Mouse (Mus musculus) heart, embryonic 13.5 days (tissue): ENCODE data around the gene Hhex. TPM values are rescaled to one million over a fixed set of nuclear protein-coding genes. Genes with fewer than 3 reads are reported as not detected.

Source experiments
- ATAC-seq: fragments of 200-750 bp; cut with Nextera tagmentation; 2 replicates; pipeline ENCODE4 v1.8.0; 2017; ENCODE audit warnings: moderate TSS enrichment; ENCODE audit not compliant: insufficient number of reproducible peaks, low FRiP score, low TSS enrichment; ENCODE audit errors: extremely low read depth
- H3K27ac ChIP-seq: fragments of 300-500 bp; sonication (generic); replicated peaks from 2 replicates; pipeline ENCODE4 v1.5.1; 2015; ENCODE audit warnings: moderate library complexity, mild to moderate bottlenecking, inconsistent platforms
- H3K27me3 ChIP-seq: fragments of 300-500 bp; sonication (generic); replicated peaks from 2 replicates; pipeline ENCODE4 v1.6.1; 2015; ENCODE audit warnings: mild to moderate bottlenecking, inconsistent platforms
- H3K36me3 ChIP-seq: fragments of 300-500 bp; sonication (generic); 2 replicates; pipeline ENCODE4 v1.6.1; 2015; ENCODE audit warnings: mild to moderate bottlenecking, inconsistent platforms
- H3K4me1 ChIP-seq: fragments of 300-500 bp; sonication (generic); 2 replicates; pipeline ENCODE4 v1.6.1; 2015; ENCODE audit warnings: inconsistent platforms
- H3K4me2 ChIP-seq: fragments of 300-500 bp; sonication (generic); 2 replicates; pipeline ENCODE4 v1.6.1; 2015; ENCODE audit warnings: inconsistent platforms, mild to moderate bottlenecking, moderate library complexity
- H3K4me3 ChIP-seq: fragments of 300-500 bp; sonication (generic); 2 replicates; pipeline ENCODE4 v1.5.1; 2015; ENCODE audit warnings: moderate library complexity, mild to moderate bottlenecking, inconsistent platforms
- H3K9ac ChIP-seq: fragments of 300-500 bp; sonication (generic); 2 replicates; pipeline ENCODE4 v1.6.1; 2015; ENCODE audit warnings: inconsistent platforms, mild to moderate bottlenecking, moderate library complexity
- H3K9me3 ChIP-seq: fragments of 300-500 bp; sonication (generic); 2 replicates; pipeline ENCODE4 v1.6.1; 2016; ENCODE audit warnings: inconsistent platforms
- WGBS: fragments of 180-500 bp; shearing (Covaris S2); methylation state at CpG from one replicate; pipeline ENCODE4 v1.1.7; 2015; ENCODE audit warnings: mixed read lengths; 5-methylcytosine and 5-hydroxymethylcytosine counted together
- polyA plus RNA-seq: library from polyadenylated mRNA; unstranded; fragments of >200 nt; fragmentation: Nextera tagmentation; extraction: Ambion mirVana; gene quantifications from 2 replicates; pipeline ENCODE4 v1.2.1, GENCODE M21; 2015

The Hhex gene
- polyA plus RNA-seq = 14.6 and 15.1 TPM in 2 replicates

- Histone ChIP-seq H3K9me3 (0 out of 2 replicates have a peak, but pooled peaks cover 3% of the 10 kb centered on the region), H3K27me3 (peaks cover 94% of the 10 kb centered on the region), H3K4me1 (peaks cover 34% of the 10 kb centered on the region), H3K36me3 (no peaks in the 10 kb centered on the region), H3K4me3 (peak within 1 kb of the TSS; percentile 73), H3K27ac (peak within 1 kb of the TSS; percentile 91), H3K4me2 (peak within 1 kb of the TSS; percentile 89), H3K9ac (peak within 1 kb of the TSS; percentile 88)
- ATAC-seq = peak; percentile 64
- under 1% methylated on average over 58 of the region's 79 CpGs for WGBS
Observed at GRCm38 (mm10) chr19:37434263-37434951, at the start of gene Hhex. Gene Hhex, plus strand, starts transcription at chr19:37434810.

GRCm38 (mm10) chr19:37386126-37386525 is 48.5 kb upstream of the Hhex start:
- no peaks in the 10 kb centered on the region for H3K27me3 ChIP-seq
- H3K9ac ChIP-seq = no peak overlapping the region
- no peaks in the 10 kb centered on the region for H3K9me3 ChIP-seq
- H3K4me1 ChIP-seq = no peaks in the 10 kb centered on the region
- peaks cover 63% of the 10 kb centered on the region for H3K36me3 ChIP-seq
- no peak overlapping the region for H3K4me2 ChIP-seq
- ATAC-seq = no peak
- WGBS = 66% methylated on average over 3 of the region's 3 CpGs
- H3K27ac ChIP-seq = no peak overlapping the region
- no peak overlapping the region for H3K4me3 ChIP-seq

GRCm38 (mm10) chr19:37391869-37392268 is 42.7 kb upstream of the Hhex start:
- H3K4me1 ChIP-seq = no peaks in the 10 kb centered on the region
- H3K27ac ChIP-seq = no peak overlapping the region
- no peak overlapping the region for H3K4me2 ChIP-seq
- no peak overlapping the region for H3K9ac ChIP-seq
- no peak for ATAC-seq
- H3K4me3 ChIP-seq = no peak overlapping the region
- no peaks in the 10 kb centered on the region for H3K27me3 ChIP-seq
- WGBS = 96% methylated on average over 3 of the region's 3 CpGs
- H3K9me3 ChIP-seq = no peaks in the 10 kb centered on the region
- H3K36me3 ChIP-seq = peaks cover 86% of the 10 kb centered on the region

GRCm38 (mm10) chr19:37396279-37396678 is 38.3 kb upstream of the Hhex start:
- H3K9ac ChIP-seq = no peak overlapping the region
- no peak overlapping the region for H3K27ac ChIP-seq
- 95% methylated on average over 3 of the region's 3 CpGs for WGBS
- no peaks in the 10 kb centered on the region for H3K9me3 ChIP-seq
- no peaks in the 10 kb centered on the region for H3K4me1 ChIP-seq
- no peak overlapping the region for H3K4me3 ChIP-seq
- H3K4me2 ChIP-seq = no peak overlapping the region
- H3K27me3 ChIP-seq = no peaks in the 10 kb centered on the region
- peaks cover 88% of the 10 kb centered on the region for H3K36me3 ChIP-seq
- ATAC-seq = no peak

- Histone ChIP-seq H3K27ac (no peak overlapping the region), H3K4me1 (no peaks in the 10 kb centered on the region), H3K9me3 (no peaks in the 10 kb centered on the region), H3K4me2 (no peak overlapping the region), H3K36me3 (peaks cover 93% of the 10 kb centered on the region), H3K9ac (no peak overlapping the region), H3K27me3 (no peaks in the 10 kb centered on the region), H3K4me3 (no peak overlapping the region)
- no peak for ATAC-seq
- WGBS = 85% methylated on average over 6 of the region's 6 CpGs
Observed at GRCm38 (mm10) chr19:37400936-37401335, 33.7 kb upstream of the Hhex start.

- H3K27me3 ChIP-seq = no peaks in the 10 kb centered on the region
- peaks cover 84% of the 10 kb centered on the region for H3K36me3 ChIP-seq
- WGBS = 81% methylated on average over 4 of the region's 4 CpGs
- no peak overlapping the region for H3K4me2 ChIP-seq
- no peak for ATAC-seq
- no peak overlapping the region for H3K27ac ChIP-seq
- H3K9me3 ChIP-seq = no peaks in the 10 kb centered on the region
- H3K9ac ChIP-seq = no peak overlapping the region
- H3K4me3 ChIP-seq = no peak overlapping the region
- H3K4me1 ChIP-seq = no peaks in the 10 kb centered on the region
Observed at GRCm38 (mm10) chr19:37418294-37418693, 16.3 kb upstream of the Hhex start.

GRCm38 (mm10) chr19:37419613-37420012 is 15.0 kb upstream of the Hhex start:
- H3K4me2 ChIP-seq = no peak overlapping the region
- no peaks in the 10 kb centered on the region for H3K4me1 ChIP-seq
- WGBS = 44% methylated on average over 3 of the region's 3 CpGs
- H3K27me3 ChIP-seq = no peaks in the 10 kb centered on the region
- no peak for ATAC-seq
- no peak overlapping the region for H3K9ac ChIP-seq
- H3K9me3 ChIP-seq = no peaks in the 10 kb centered on the region
- peaks cover 72% of the 10 kb centered on the region for H3K36me3 ChIP-seq
- H3K4me3 ChIP-seq = no peak overlapping the region
- no peak overlapping the region for H3K27ac ChIP-seq

- Histone ChIP-seq H3K36me3 (no peaks in the 10 kb centered on the region), H3K4me3 (no peak overlapping the region), H3K4me1 (0 out of 2 replicates have a peak, but pooled peaks cover 5% of the 10 kb centered on the region), H3K9me3 (0 out of 2 replicates have a peak, but pooled peaks cover 3% of the 10 kb centered on the region), H3K27me3 (peaks cover 61% of the 10 kb centered on the region), H3K4me2 (no peak overlapping the region), H3K27ac (no peak overlapping the region), H3K9ac (no peak overlapping the region)
- no peak for ATAC-seq
- WGBS = 75% methylated on average over 5 of the region's 5 CpGs
Observed at GRCm38 (mm10) chr19:37428589-37428988, 6.0 kb upstream of the Hhex start.

- H3K36me3 ChIP-seq = no peaks in the 10 kb centered on the region
- WGBS = 88% methylated on average over 11 of the region's 11 CpGs
- no peak overlapping the region for H3K4me2 ChIP-seq
- no peak overlapping the region for H3K4me3 ChIP-seq
- peaks cover 25% of the 10 kb centered on the region for H3K4me1 ChIP-seq
- no peak overlapping the region for H3K27ac ChIP-seq
- peaks cover 87% of the 10 kb centered on the region for H3K27me3 ChIP-seq
- ATAC-seq = no peak
- H3K9me3 ChIP-seq = 0 out of 2 replicates have a peak, but pooled peaks cover 3% of the 10 kb centered on the region
- no peak overlapping the region for H3K9ac ChIP-seq
Observed at GRCm38 (mm10) chr19:37431139-37431756, 3.4 kb upstream of the Hhex start.

GRCm38 (mm10) chr19:37432868-37433570 is 1.6 kb upstream of the Hhex start:
- peaks cover 97% of the 10 kb centered on the region for H3K27me3 ChIP-seq
- H3K27ac ChIP-seq = no peak overlapping the region
- H3K36me3 ChIP-seq = no peaks in the 10 kb centered on the region
- ATAC-seq = no peak
- peaks cover 34% of the 10 kb centered on the region for H3K4me1 ChIP-seq
- H3K4me2 ChIP-seq = peak overlapping the region; percentile 89
- peak overlapping the region; percentile 73 for H3K4me3 ChIP-seq
- 20% methylated on average over 16 of the region's 16 CpGs for WGBS
- H3K9ac ChIP-seq = no peak overlapping the region
- 0 out of 2 replicates have a peak, but pooled peaks cover 3% of the 10 kb centered on the region for H3K9me3 ChIP-seq

- peaks cover 34% of the 10 kb centered on the region for H3K4me1 ChIP-seq
- H3K9ac ChIP-seq = peak overlapping the region; percentile 88
- H3K9me3 ChIP-seq = 0 out of 2 replicates have a peak, but pooled peaks cover 3% of the 10 kb centered on the region
- H3K27me3 ChIP-seq = peaks cover 94% of the 10 kb centered on the region
- under 1% methylated on average over 14 of the region's 14 CpGs for WGBS
- H3K36me3 ChIP-seq = no peaks in the 10 kb centered on the region
- no peak for ATAC-seq
- peak overlapping the region; percentile 89 for H3K4me2 ChIP-seq
- H3K27ac ChIP-seq = no peak overlapping the region
- peak overlapping the region; percentile 73 for H3K4me3 ChIP-seq
Observed at GRCm38 (mm10) chr19:37433895-37434262, 731 bp upstream of the Hhex start.
